Mouse (Mus musculus): Measurements from ENCODE around the gene Jhy. TPM values are rescaled to one million over a fixed set of nuclear protein-coding genes. Genes with fewer than 3 reads are reported as not detected.

Gene Jhy
- total RNA-seq, 2 experiments from 2014 or later: 0.61 to 0.68 TPM

DNA sequence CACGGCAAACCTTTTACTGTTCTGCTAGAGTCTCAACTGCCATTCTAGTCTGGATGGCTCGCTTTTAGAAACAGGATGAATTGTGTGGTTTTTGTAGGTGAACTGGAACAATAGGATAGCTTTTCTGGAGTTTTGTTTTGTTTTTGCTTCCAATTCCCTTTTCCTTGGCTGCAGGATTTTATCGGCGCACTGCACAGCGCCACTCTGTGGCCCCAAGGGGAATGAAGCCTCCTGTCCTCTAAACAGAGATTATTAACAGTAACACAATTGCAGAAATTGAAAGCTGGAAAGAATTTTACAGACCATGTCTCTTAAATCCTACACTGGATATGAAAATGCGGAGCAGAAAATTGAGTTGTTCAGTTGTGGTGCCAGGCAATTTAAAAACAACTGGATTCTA is 18.6 kb upstream of the Jhy start:
- TF ChIP-seq CTCF (IDR thresholded peaks at IDR 0.05): peak; percentile 87
- Histone ChIP-seq H3K4me3 (no peak overlapping the region), H3K27ac (no peak overlapping the region)
- intact Hi-C loops (cut with DNase I): loop anchor here (1.0 kb wide), 1 partner anchor 148 kb away; no protein-coding TSS in a partner anchor
- DNase-seq (ENCODE audit: extremely low spot score in 1 of 2, low spot score in 2 of 2): peak in 1 of 2 experiments; percentile 25

- TF ChIP-seq CTCF (IDR thresholded peaks at IDR 0.05): no peak
- peak; percentile 19 to 20 for DNase-seq (ENCODE audit: extremely low spot score in 1 of 2, low spot score in 2 of 2)
- no peak overlapping the region for H3K4me3 ChIP-seq
- intact Hi-C loops (cut with DNase I): no loop called here
- H3K27ac ChIP-seq: 0 out of 2 replicates have a peak overlapping the region, but pooled peaks have one; percentile 1
Observed at GRCm38 (mm10) chr9:40974042-40974801, 10.3 kb upstream of the Jhy start.

GRCm38 (mm10) chr9:40964418-40964714 is 448 bp upstream of the Jhy start:
- TF ChIP-seq CTCF (IDR thresholded peaks at IDR 0.05): no peak
- intact Hi-C loops (cut with DNase I): no loop called here
- no peak for DNase-seq (ENCODE audit: extremely low spot score in 1 of 2, low spot score in 2 of 2)
- Histone ChIP-seq H3K27ac (no peak overlapping the region), H3K4me3 (peak overlapping the region; percentile 45; the same call in 1 of the 2 replicates)

GRCm38 (mm10) chr9:40961401-40961800 is 2.5 kb downstream of the Jhy start:
- intact Hi-C loops (cut with DNase I): no loop called here
- no peak overlapping the region for H3K27ac ChIP-seq
- no peak for DNase-seq (ENCODE audit: extremely low spot score in 1 of 2, low spot score in 2 of 2)
- H3K4me3 ChIP-seq: no peak overlapping the region
- no peak for TF ChIP-seq CTCF (IDR thresholded peaks at IDR 0.05)

DNA sequence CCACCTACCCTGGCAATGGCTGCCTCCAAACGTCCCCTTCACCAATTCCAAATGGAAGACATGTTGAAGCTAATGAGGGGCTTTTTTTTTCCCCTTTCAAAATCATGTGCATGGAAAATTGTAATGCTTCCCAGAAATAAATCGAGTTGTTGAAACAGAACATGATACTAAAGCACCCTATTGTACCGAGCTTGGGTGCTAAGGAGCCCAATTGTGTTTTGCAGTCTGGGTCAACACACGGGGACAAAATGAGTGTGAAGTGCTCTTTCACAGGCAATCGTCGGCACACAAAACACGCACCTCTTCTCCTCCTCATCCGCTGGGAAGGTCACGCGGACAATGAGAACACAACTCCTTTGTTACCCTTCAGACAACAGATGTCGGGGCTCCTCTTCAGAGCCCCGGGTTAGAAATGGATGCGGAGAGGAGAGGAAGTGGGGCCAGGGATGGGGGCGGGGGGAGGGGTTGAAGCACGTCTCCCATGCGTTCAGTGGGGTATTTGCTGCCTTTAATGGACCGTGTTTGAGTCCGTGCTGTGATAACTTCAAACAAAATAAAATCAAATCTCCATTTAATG is 14.8 kb downstream of the Jhy start:
- no peak overlapping the region for H3K27ac ChIP-seq
- TF ChIP-seq CTCF (IDR thresholded peaks at IDR 0.05): no peak
- intact Hi-C loops (cut with DNase I): no loop called here
- no peak for DNase-seq (ENCODE audit: extremely low spot score in 1 of 2, low spot score in 2 of 2)
- H3K4me3 ChIP-seq: no peak overlapping the region

- no peak for DNase-seq (ENCODE audit: extremely low spot score in 1 of 2, low spot score in 2 of 2)
- Histone ChIP-seq H3K4me3 (no peak overlapping the region), H3K27ac (no peak overlapping the region)
- TF ChIP-seq CTCF (IDR thresholded peaks at IDR 0.05): no peak; the same call in 1 of the 2 replicates
- intact Hi-C loops (cut with DNase I): no loop called here
Observed at GRCm38 (mm10) chr9:40948473-40948872, 15.4 kb downstream of the Jhy start.

- H3K27ac ChIP-seq: no peak overlapping the region
- intact Hi-C loops (cut with DNase I): no loop called here
- no peak for TF ChIP-seq CTCF (IDR thresholded peaks at IDR 0.05)
- no peak overlapping the region for H3K4me3 ChIP-seq
- no peak for DNase-seq (ENCODE audit: extremely low spot score in 1 of 2, low spot score in 2 of 2)
Observed at GRCm38 (mm10) chr9:40947131-40947530, 16.8 kb downstream of the Jhy start.

DNA sequence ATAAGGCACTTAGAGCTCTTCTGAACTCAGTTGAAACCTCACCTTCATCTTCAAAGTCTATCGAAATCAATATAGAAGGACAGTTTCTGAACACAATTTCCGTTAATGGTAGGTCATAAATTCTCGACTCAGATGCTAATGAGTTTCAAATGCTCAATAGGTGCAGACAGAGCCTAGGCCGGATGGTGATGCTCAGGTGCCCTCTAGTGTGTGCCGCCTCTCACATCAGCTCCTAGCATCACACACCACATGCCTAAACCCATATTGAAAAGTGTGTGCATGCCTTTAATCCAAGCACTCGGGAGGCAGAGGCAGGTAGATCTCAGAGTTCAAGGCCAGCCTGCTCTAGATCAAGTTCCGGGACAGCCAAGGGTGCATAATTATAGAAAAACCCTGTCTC is 26.5 kb downstream of the Jhy start:
- peak; percentile 39 for TF ChIP-seq CTCF (IDR thresholded peaks at IDR 0.05)
- Histone ChIP-seq H3K4me3 (no peak overlapping the region), H3K27ac (no peak overlapping the region)
- DNase-seq (ENCODE audit: extremely low spot score in 1 of 2, low spot score in 2 of 2): no peak
- intact Hi-C loops (cut with DNase I): no loop called here

- intact Hi-C loops (cut with DNase I): no loop called here
- Histone ChIP-seq H3K4me3 (no peak overlapping the region), H3K27ac (no peak overlapping the region)
- no peak for TF ChIP-seq CTCF (IDR thresholded peaks at IDR 0.05)
- no peak for DNase-seq (ENCODE audit: extremely low spot score in 1 of 2, low spot score in 2 of 2)
Observed at GRCm38 (mm10) chr9:40933323-40933722, 30.6 kb downstream of the Jhy start.

- no peak overlapping the region for H3K27ac ChIP-seq
- no peak for DNase-seq (ENCODE audit: extremely low spot score in 1 of 2, low spot score in 2 of 2)
- H3K4me3 ChIP-seq: no peak overlapping the region
- intact Hi-C loops (cut with DNase I): no loop called here
- no peak for TF ChIP-seq CTCF (IDR thresholded peaks at IDR 0.05)
Observed at GRCm38 (mm10) chr9:40927351-40927980, 36.5 kb downstream of the Jhy start.

GRCm38 (mm10) chr9:40917871-40918613 is 45.9 kb downstream of the Jhy start:
- DNase-seq (ENCODE audit: extremely low spot score in 1 of 2, low spot score in 2 of 2): no peak
- no peak for TF ChIP-seq CTCF (IDR thresholded peaks at IDR 0.05)
- H3K4me3 ChIP-seq: no peak overlapping the region
- no peak overlapping the region for H3K27ac ChIP-seq
- intact Hi-C loops (cut with DNase I): no loop called here

GRCm38 (mm10) chr9:40908915-40909314 is 55.0 kb downstream of the Jhy start:
- H3K4me3 ChIP-seq: no peak overlapping the region
- no peak overlapping the region for H3K27ac ChIP-seq
- intact Hi-C loops (cut with DNase I): no loop called here
- TF ChIP-seq CTCF (IDR thresholded peaks at IDR 0.05): no peak
- DNase-seq (ENCODE audit: extremely low spot score in 1 of 2, low spot score in 2 of 2): no peak
